Mouse (Mus musculus): Measurements from ENCODE around the gene March9. TPM values are rescaled to one million over a fixed set of nuclear protein-coding genes. Genes with fewer than 3 reads are reported as not detected.

The March9 gene
- polyA plus RNA-seq, 1 experiment, result 1.3 TPM

DNA sequence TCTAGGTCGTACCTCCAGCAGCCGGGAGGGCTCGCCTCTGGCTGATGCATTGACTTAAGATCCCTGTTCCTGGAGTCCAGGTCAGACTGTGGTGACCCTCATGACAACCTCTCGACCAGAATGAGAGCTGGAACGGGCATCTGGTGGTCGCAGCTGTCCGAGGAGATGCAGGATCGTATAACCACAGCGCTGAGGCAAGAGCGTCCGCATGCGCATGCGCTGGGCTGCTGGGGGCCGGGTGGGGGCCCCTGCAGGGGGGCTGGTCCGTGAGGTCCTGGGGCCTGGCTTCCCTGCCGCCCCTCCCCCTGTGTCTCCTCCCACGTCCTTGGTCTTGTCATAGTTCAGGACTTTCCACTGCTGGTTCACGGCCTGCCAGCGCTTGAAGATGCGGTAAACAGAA lies 3.5 kb downstream of the March9 start:
- Histone ChIP-seq H3K4me3 (replicated peaks) (no peak overlapping the region), H3K9me3 (peaks cover 14% of the 10 kb centered on the region), H3K4me1 (peaks cover 34% of the 10 kb centered on the region)

DNA sequence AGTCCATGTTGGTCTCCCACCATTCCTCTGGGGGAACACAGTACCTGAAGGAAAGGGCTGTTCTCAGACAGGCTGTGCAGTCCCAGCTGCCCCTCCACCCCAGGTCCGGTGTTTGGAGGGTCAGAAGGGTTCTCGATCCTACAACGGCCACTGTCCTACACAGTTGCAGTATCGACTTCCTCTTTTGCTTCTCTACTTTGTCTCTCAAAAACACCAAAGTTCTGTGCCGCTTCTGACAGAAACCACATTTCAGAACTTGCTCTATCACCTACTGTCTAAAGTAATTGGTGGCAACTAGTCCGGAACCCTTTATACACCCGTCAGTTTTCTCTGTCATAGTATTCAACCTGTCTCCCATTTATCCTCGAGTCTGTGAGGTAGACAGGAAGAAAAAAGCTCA lies 4.6 kb downstream of the March9 start:
- no peak for TF ChIP-seq FLI1 (IDR thresholded peaks at IDR 0.05; ENCODE audit: low read length)
- TF ChIP-seq GATA1 (IDR thresholded peaks at IDR 0.05; ENCODE audit: borderline replicate concordance, low read length), result no peak
- Histone ChIP-seq H3K27me3 (replicated peaks) (peaks cover 91% of the 10 kb centered on the region), H3K4me1 (peaks cover 38% of the 10 kb centered on the region), H3K4me3 (replicated peaks) (no peak overlapping the region), H3K36me3 (replicated peaks; ENCODE audit: low read length) (peaks cover 4% of the 10 kb centered on the region), H3K9me3 (peaks cover 14% of the 10 kb centered on the region)

More for the DNA sequence above, 3.5 kb downstream of the March9 start:
- TF ChIP-seq FLI1 (IDR thresholded peaks at IDR 0.05; ENCODE audit: low read length) (no peak), GATA1 (IDR thresholded peaks at IDR 0.05; ENCODE audit: borderline replicate concordance, low read length) (no peak)
- Histone ChIP-seq H3K27me3 (replicated peaks) (peaks cover 91% of the 10 kb centered on the region), H3K36me3 (replicated peaks; ENCODE audit: low read length) (peaks cover 4% of the 10 kb centered on the region)

GRCm38 (mm10) chr10:127054646-127055045 lies 5.3 kb downstream of the March9 start:
- H3K9me3 ChIP-seq, result peaks cover 14% of the 10 kb centered on the region
- peaks cover 42% of the 10 kb centered on the region for H3K4me1 ChIP-seq
- H3K27me3 ChIP-seq (replicated peaks), result peaks cover 92% of the 10 kb centered on the region
- TF ChIP-seq FLI1 (IDR thresholded peaks at IDR 0.05; ENCODE audit: low read length) (no peak), GATA1 (IDR thresholded peaks at IDR 0.05; ENCODE audit: borderline replicate concordance, low read length) (no peak)
- no peak overlapping the region for H3K4me3 ChIP-seq (replicated peaks)
- H3K36me3 ChIP-seq (replicated peaks; ENCODE audit: low read length), result peaks cover 4% of the 10 kb centered on the region

- no peak for TF ChIP-seq GATA1 (IDR thresholded peaks at IDR 0.05; ENCODE audit: borderline replicate concordance, low read length)
- no peak for TF ChIP-seq FLI1 (IDR thresholded peaks at IDR 0.05; ENCODE audit: low read length)
- Histone ChIP-seq H3K27me3 (replicated peaks) (peaks cover 71% of the 10 kb centered on the region), H3K4me3 (replicated peaks) (peak overlapping the region; percentile 83), H3K4me1 (peaks cover 48% of the 10 kb centered on the region), H3K9me3 (no peaks in the 10 kb centered on the region), H3K36me3 (replicated peaks; ENCODE audit: low read length) (peaks cover 8% of the 10 kb centered on the region)
Measured at GRCm38 (mm10) chr10:127050119-127050474, 9.9 kb downstream of the March9 start.

DNA sequence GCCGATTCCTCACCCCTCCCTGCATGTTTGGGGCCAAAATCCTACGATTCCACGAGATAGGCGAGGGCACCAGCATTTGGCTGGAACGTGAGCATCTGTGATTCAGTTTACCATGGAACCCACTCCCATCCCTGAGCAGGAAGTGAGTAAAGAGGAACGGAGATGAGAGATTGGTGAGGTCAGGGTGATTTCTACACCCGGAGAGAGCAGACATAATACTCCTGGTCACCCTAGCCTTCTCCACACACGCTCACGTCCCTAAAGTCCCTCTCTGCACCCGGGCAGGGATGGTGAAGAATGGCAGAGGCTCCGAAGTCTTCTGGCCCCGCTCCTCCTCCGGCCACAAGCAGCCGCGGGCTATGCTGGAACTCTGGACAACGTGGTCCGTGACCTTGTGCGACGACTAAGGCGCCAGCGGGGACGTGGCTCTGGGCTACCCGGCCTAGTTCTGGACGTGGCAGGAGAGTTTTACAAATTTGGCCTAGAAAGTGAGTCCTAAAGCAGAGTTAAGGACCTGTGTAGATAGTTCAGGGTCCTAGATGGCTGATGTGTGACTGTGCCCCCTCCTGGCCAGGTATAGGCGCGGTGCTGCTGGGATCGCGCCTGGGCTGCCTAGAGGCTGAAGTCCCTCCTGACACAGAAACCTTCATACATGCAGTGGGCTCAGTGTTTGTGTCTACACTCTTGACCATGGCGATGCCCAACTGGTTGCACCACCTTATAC lies 10.4 kb downstream of the March9 start:
- Histone ChIP-seq H3K36me3 (replicated peaks; ENCODE audit: low read length) (peaks cover 14% of the 10 kb centered on the region), H3K27me3 (replicated peaks) (peaks cover 66% of the 10 kb centered on the region), H3K9me3 (no peaks in the 10 kb centered on the region), H3K4me3 (replicated peaks) (peak overlapping the region; percentile 83), H3K4me1 (peaks cover 48% of the 10 kb centered on the region)
- TF ChIP-seq GATA1 (IDR thresholded peaks at IDR 0.05; ENCODE audit: borderline replicate concordance, low read length), result no peak
- TF ChIP-seq FLI1 (IDR thresholded peaks at IDR 0.05; ENCODE audit: low read length), result no peak

DNA sequence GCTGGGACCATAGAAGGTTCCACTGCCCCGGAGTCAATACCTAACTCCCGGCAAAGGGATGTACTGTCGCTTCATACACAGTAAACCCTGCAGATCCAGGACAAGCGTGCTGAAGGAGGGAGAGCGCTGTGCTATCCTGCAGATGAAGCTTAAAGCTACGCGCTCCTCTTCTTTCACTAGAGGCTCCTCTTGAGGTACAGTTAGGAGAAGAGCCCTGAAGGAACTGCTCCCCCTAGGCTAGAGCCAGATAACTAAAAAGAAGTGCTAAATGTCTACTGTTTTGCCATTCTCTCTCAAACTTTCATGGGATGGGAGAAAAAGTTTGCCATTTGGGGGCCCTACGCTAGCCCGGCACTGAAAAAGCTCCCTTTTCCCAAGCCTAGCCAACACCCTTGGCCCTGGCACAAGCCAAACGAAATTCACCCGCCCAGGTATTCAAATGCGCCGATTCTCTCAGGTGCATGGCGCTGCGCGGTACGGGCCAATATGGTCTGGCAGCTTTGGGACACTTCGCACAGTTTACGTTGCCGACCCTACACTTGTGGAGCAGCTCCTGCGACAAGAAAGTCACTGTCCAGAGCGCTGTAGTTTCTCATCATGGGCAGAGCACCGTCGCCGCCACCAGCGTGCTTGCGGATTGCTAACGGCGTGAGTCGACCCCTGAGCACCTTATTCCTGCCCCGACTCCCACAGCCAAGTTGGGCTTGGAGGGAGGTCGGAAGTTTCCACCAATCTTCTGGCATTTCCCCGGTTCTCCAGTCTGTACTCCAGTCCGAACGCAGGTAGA lies 11.2 kb downstream of the March9 start:
- Histone ChIP-seq H3K36me3 (replicated peaks; ENCODE audit: low read length) (peaks cover 17% of the 10 kb centered on the region), H3K27me3 (replicated peaks) (peaks cover 59% of the 10 kb centered on the region), H3K4me1 (peaks cover 48% of the 10 kb centered on the region), H3K4me3 (replicated peaks) (peak overlapping the region; percentile 83), H3K9me3 (no peaks in the 10 kb centered on the region)
- no peak for TF ChIP-seq FLI1 (IDR thresholded peaks at IDR 0.05; ENCODE audit: low read length)
- no peak for TF ChIP-seq GATA1 (IDR thresholded peaks at IDR 0.05; ENCODE audit: borderline replicate concordance, low read length)

- TF ChIP-seq GATA1 (IDR thresholded peaks at IDR 0.05; ENCODE audit: borderline replicate concordance, low read length) (no peak), FLI1 (IDR thresholded peaks at IDR 0.05; ENCODE audit: low read length) (no peak)
- H3K9me3 ChIP-seq, result no peaks in the 10 kb centered on the region
- peaks cover 53% of the 10 kb centered on the region for H3K27me3 ChIP-seq (replicated peaks)
- peak within 1 kb of the TSS; percentile 83 for H3K4me3 ChIP-seq (replicated peaks)
- peaks cover 22% of the 10 kb centered on the region for H3K36me3 ChIP-seq (replicated peaks; ENCODE audit: low read length)
- peaks cover 55% of the 10 kb centered on the region for H3K4me1 ChIP-seq
Measured at GRCm38 (mm10) chr10:127047954-127048353, 12.0 kb downstream of the March9 start, which contains the start of gene Cyp27b1. TSS of gene Cyp27b1 (plus strand) at chr10:127048250.

DNA sequence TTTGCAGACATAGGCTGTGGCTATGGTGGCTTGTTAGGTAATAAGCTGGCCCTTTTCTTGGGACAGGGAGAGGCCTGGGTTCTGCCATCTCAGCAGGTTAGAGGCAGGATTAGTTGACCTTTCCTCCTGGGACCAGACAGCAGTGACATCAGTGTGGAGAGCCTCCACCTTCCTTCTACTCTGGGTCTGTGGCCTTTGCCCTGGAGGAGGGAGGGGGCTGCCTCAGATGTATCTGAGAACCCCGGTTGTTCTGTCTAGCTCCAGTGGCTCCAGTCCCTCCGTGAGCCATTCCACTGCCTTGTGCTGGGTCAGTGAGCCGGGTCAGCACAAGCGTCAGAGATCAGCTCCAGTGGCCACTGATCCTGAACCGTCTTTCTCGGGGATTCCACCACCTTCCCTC lies 16.8 kb downstream of the March9 start:
- H3K36me3 ChIP-seq (replicated peaks; ENCODE audit: low read length), result peaks cover 22% of the 10 kb centered on the region
- H3K27me3 ChIP-seq (replicated peaks), result peaks cover 33% of the 10 kb centered on the region
- no peak overlapping the region for H3K4me3 ChIP-seq (replicated peaks)
- peaks cover 42% of the 10 kb centered on the region for H3K4me1 ChIP-seq
- TF ChIP-seq GATA1 (IDR thresholded peaks at IDR 0.05; ENCODE audit: borderline replicate concordance, low read length), result no peak
- TF ChIP-seq FLI1 (IDR thresholded peaks at IDR 0.05; ENCODE audit: low read length), result no peak
- no peaks in the 10 kb centered on the region for H3K9me3 ChIP-seq

- H3K4me3 ChIP-seq (replicated peaks), result peak overlapping the region; percentile 94
- peaks cover 31% of the 10 kb centered on the region for H3K27me3 ChIP-seq (replicated peaks)
- no peak for TF ChIP-seq GATA1 (IDR thresholded peaks at IDR 0.05; ENCODE audit: borderline replicate concordance, low read length)
- TF ChIP-seq FLI1 (IDR thresholded peaks at IDR 0.05; ENCODE audit: low read length), result no peak
Measured at GRCm38 (mm10) chr10:127042468-127043115, 17.4 kb downstream of the March9 start.

More at GRCm38 (mm10) chr10:127042468-127043115, 17.4 kb downstream of the March9 start:
- no peaks in the 10 kb centered on the region for H3K9me3 ChIP-seq
- peaks cover 38% of the 10 kb centered on the region for H3K4me1 ChIP-seq
- H3K36me3 ChIP-seq (replicated peaks; ENCODE audit: low read length), result peaks cover 22% of the 10 kb centered on the region
